Mouse (Mus musculus) embryonic facial prominence, embryonic 14.5 days (tissue): ENCODE data around the gene Dicer1. TPM values are rescaled to one million over a fixed set of nuclear protein-coding genes. Genes with fewer than 3 reads are reported as not detected.
A peak's percentile ranks its signal among the peaks of the same experiment; 100 is the strongest.

Source experiments
- ATAC-seq: fragments of 200-750 bp; cut with Nextera tagmentation; 2 replicates; pipeline ENCODE4 v1.8.0; 2017; ENCODE audit warnings: low read depth, moderate number of reproducible peaks, moderate TSS enrichment
- DNase-seq: peaks from one replicate; pipeline ENCODE4 v3.0.0-alpha.2; 2015; ENCODE audit warnings: low spot score
- H3K27ac ChIP-seq: fragments of 300-500 bp; sonication (generic); replicated peaks from 2 replicates; pipeline ENCODE4 v1.5.1; 2014; ENCODE audit warnings: low read depth, mild to moderate bottlenecking, low read length, moderate library complexity
- H3K27me3 ChIP-seq: fragments of 300-500 bp; sonication (generic); replicated peaks from 2 replicates; pipeline ENCODE4 v1.6.1; 2014; ENCODE audit warnings: low read length; ENCODE audit not compliant: control insufficient read depth, insufficient read depth
- H3K36me3 ChIP-seq: fragments of 300-500 bp; sonication (generic); 2 replicates; pipeline ENCODE4 v1.6.1; 2014; ENCODE audit warnings: low read length, mixed read lengths; ENCODE audit not compliant: control insufficient read depth, insufficient read depth
- H3K4me1 ChIP-seq: fragments of 300-500 bp; sonication (generic); 2 replicates; pipeline ENCODE4 v1.6.1; 2014; ENCODE audit warnings: antibody characterized with exemption, low read length; ENCODE audit not compliant: control insufficient read depth, insufficient read depth
- H3K4me2 ChIP-seq: fragments of 300-500 bp; sonication (generic); 2 replicates; pipeline ENCODE4 v1.6.1; 2014; ENCODE audit warnings: low read depth, mild to moderate bottlenecking, low read length, moderate library complexity, mixed read lengths
- H3K4me3 ChIP-seq: fragments of 300-500 bp; sonication (generic); 2 replicates; pipeline ENCODE4 v1.5.1; 2014; ENCODE audit warnings: low read depth, mild to moderate bottlenecking, low read length
- H3K9ac ChIP-seq: fragments of 300-500 bp; sonication (generic); 2 replicates; pipeline ENCODE4 v1.6.1; 2014; ENCODE audit warnings: low read depth, mild to moderate bottlenecking, low read length, moderate library complexity, mixed read lengths
- H3K9me3 ChIP-seq: fragments of 300-500 bp; sonication (generic); 2 replicates; pipeline ENCODE4 v1.6.1; 2016; ENCODE audit warnings: low read length; ENCODE audit not compliant: control insufficient read depth
- WGBS: fragments of 180-500 bp; shearing (Covaris S2); extraction: QIAGEN DNeasy Blood & Tissue Kit; methylation state at CpG from one replicate; pipeline ENCODE4 v1.1.7; 2014; 5-methylcytosine and 5-hydroxymethylcytosine counted together
- polyA plus RNA-seq: library from polyadenylated mRNA; unstranded; fragments of >200 nt; fragmentation: Nextera tagmentation; extraction: Ambion mirVana; gene quantifications from 2 replicates; pipeline ENCODE4 v1.2.1, GENCODE M21; 2014

Dicer1 gene
- polyA plus RNA-seq, 1 experiment from 2014 or later: 19.5 TPM

GRCm38 (mm10) chr12:104748946-104749345 is 2.8 kb downstream of the Dicer1 start:
- H3K4me1 ChIP-seq: peaks cover 27% of the 10 kb centered on the region
- H3K27ac ChIP-seq: no peak overlapping the region
- H3K9ac ChIP-seq: 0 out of 2 replicates have a peak overlapping the region, but pooled peaks have one; percentile 8
- H3K9me3 ChIP-seq: no peaks in the 10 kb centered on the region
- H3K27me3 ChIP-seq: no peaks in the 10 kb centered on the region
- H3K4me3 ChIP-seq: no peak overlapping the region
- DNase-seq (no peak), ATAC-seq (no peak)
- H3K4me2 ChIP-seq: no peak overlapping the region
- WGBS: 75% methylated on average over 2 of the region's 2 CpGs
- H3K36me3 ChIP-seq: peaks cover 6% of the 10 kb centered on the region; the same call in 1 of the 2 replicates

GRCm38 (mm10) chr12:104747252-104747651 is 4.5 kb downstream of the Dicer1 start:
- no peak for ATAC-seq
- no peak overlapping the region for H3K27ac ChIP-seq
- H3K4me3 ChIP-seq: no peak overlapping the region
- DNase-seq: no peak
- peaks cover 6% of the 10 kb centered on the region; the same call in 1 of the 2 replicates for H3K36me3 ChIP-seq
- H3K4me2 ChIP-seq: no peak overlapping the region
- no peak overlapping the region for H3K9ac ChIP-seq
- H3K27me3 ChIP-seq: no peaks in the 10 kb centered on the region
- H3K9me3 ChIP-seq: no peaks in the 10 kb centered on the region
- WGBS: 94% methylated on average over 5 of the region's 5 CpGs
- peaks cover 25% of the 10 kb centered on the region for H3K4me1 ChIP-seq

GRCm38 (mm10) chr12:104746601-104747000 is 5.2 kb downstream of the Dicer1 start:
- Histone ChIP-seq H3K36me3 (peaks cover 6% of the 10 kb centered on the region; the same call in 1 of the 2 replicates), H3K4me1 (peaks cover 31% of the 10 kb centered on the region), H3K9ac (no peak overlapping the region), H3K9me3 (no peaks in the 10 kb centered on the region), H3K4me2 (no peak overlapping the region), H3K4me3 (no peak overlapping the region), H3K27ac (no peak overlapping the region), H3K27me3 (no peaks in the 10 kb centered on the region)
- 97% methylated on average over 2 of the region's 2 CpGs for WGBS
- ATAC-seq: no peak
- no peak for DNase-seq

- no peak overlapping the region for H3K4me3 ChIP-seq
- no peaks in the 10 kb centered on the region for H3K9me3 ChIP-seq
- H3K27ac ChIP-seq: no peak overlapping the region
- peak; percentile 62; the same call in 1 of the 2 replicates for ATAC-seq
- no peaks in the 10 kb centered on the region for H3K27me3 ChIP-seq
- no peak overlapping the region for H3K4me2 ChIP-seq
- peak; percentile 54 for DNase-seq
- H3K36me3 ChIP-seq: peaks cover 6% of the 10 kb centered on the region; the same call in 1 of the 2 replicates
- peaks cover 22% of the 10 kb centered on the region for H3K4me1 ChIP-seq
- H3K9ac ChIP-seq: no peak overlapping the region
- WGBS: 63% methylated on average over 4 of the region's 4 CpGs
Measured at GRCm38 (mm10) chr12:104743687-104744086, 8.1 kb downstream of the Dicer1 start.

- H3K36me3 ChIP-seq: peaks cover 14% of the 10 kb centered on the region; the same call in 1 of the 2 replicates
- no peak overlapping the region for H3K27ac ChIP-seq
- no peak for ATAC-seq
- H3K9me3 ChIP-seq: no peaks in the 10 kb centered on the region
- no peak for DNase-seq
- no peak overlapping the region for H3K4me3 ChIP-seq
- H3K9ac ChIP-seq: no peak overlapping the region
- WGBS: 80% methylated on average over 6 of the region's 6 CpGs
- H3K27me3 ChIP-seq: no peaks in the 10 kb centered on the region
- no peak overlapping the region for H3K4me2 ChIP-seq
- H3K4me1 ChIP-seq: peaks cover 16% of the 10 kb centered on the region
Measured at GRCm38 (mm10) chr12:104742247-104742646, 9.5 kb downstream of the Dicer1 start.

GRCm38 (mm10) chr12:104740841-104741787 is 10.6 kb downstream of the Dicer1 start:
- no peak overlapping the region for H3K9ac ChIP-seq
- no peaks in the 10 kb centered on the region for H3K27me3 ChIP-seq
- DNase-seq (no peak), ATAC-seq (no peak)
- peaks cover 23% of the 10 kb centered on the region; the same call in 1 of the 2 replicates for H3K36me3 ChIP-seq
- H3K4me1 ChIP-seq: peaks cover 16% of the 10 kb centered on the region
- H3K9me3 ChIP-seq: no peaks in the 10 kb centered on the region
- H3K4me2 ChIP-seq: no peak overlapping the region
- no peak overlapping the region for H3K27ac ChIP-seq
- no peak overlapping the region for H3K4me3 ChIP-seq
- WGBS: 56% methylated on average over 12 of the region's 12 CpGs

- H3K4me2 ChIP-seq: no peak overlapping the region
- ATAC-seq (0 out of 2 replicates have a peak, but pooled peaks have one; percentile 7), DNase-seq (no peak)
- peaks cover 24% of the 10 kb centered on the region for H3K36me3 ChIP-seq
- no peak overlapping the region for H3K4me3 ChIP-seq
- H3K27ac ChIP-seq: no peak overlapping the region
- no peaks in the 10 kb centered on the region for H3K9me3 ChIP-seq
- WGBS: 60% methylated on average over 3 of the region's 3 CpGs
- H3K9ac ChIP-seq: no peak overlapping the region
- no peaks in the 10 kb centered on the region for H3K27me3 ChIP-seq
- H3K4me1 ChIP-seq: peaks cover 16% of the 10 kb centered on the region
Measured at GRCm38 (mm10) chr12:104738931-104739330, 12.8 kb downstream of the Dicer1 start.

- Histone ChIP-seq H3K9ac (no peak overlapping the region), H3K27ac (no peak overlapping the region), H3K4me1 (peaks cover 16% of the 10 kb centered on the region), H3K27me3 (no peaks in the 10 kb centered on the region), H3K36me3 (peaks cover 24% of the 10 kb centered on the region), H3K4me3 (no peak overlapping the region), H3K9me3 (no peaks in the 10 kb centered on the region), H3K4me2 (no peak overlapping the region)
- no peak for ATAC-seq
- no peak for DNase-seq
- WGBS: 80% methylated on average over 9 of the region's 9 CpGs
Measured at GRCm38 (mm10) chr12:104738446-104738845, 13.3 kb downstream of the Dicer1 start.
